Mouse (Mus musculus): Measurements from ENCODE around the gene Ints4.
"Not testable (repeated sequence)": the region's sequence is repeated elsewhere in the genome, so short reads cannot be mapped to it uniquely, and the experiment has no call there.

Gene Ints4

DNA sequence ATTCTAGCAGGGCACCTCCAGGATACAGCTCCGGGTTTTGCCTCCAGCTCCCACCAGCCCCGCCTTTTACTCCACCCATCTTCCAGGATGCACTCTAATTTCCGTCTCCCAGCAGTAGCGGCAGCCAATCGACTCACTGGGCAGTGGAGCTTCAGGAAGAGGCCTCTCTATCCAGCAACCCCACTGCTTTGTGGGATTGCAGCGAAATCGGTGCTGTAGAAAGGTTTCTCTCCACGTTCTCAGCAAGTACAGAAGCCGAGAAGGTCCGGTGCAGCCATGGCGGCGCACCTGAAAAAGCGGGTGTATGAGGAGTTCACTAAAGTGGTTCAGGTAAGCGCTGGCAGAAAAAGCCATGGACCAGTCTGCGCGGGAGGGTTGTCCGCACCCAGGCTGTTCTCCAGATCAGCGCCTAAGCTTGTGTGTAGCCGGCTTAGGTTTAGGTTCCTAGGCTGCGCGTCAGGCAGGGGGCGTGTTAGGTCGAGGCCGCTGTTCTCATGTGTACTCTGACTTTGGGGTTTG, at the start of gene Ints4:
Gene Ints4, plus strand, starts transcription at position 136 of the 519 bp plus-strand sequence.
- DNase-seq (ENCODE audit: low read depth in 1 of 2, low spot score in 2 of 2) = peak; percentile 72 to 78

- DNase-seq (ENCODE audit: low read depth in 1 of 2, low spot score in 2 of 2) = not testable (repeated sequence)
These were observed 47.2 kb upstream of the Ints4 start for GRCm38 (mm10) chr7:97433517-97433916.

DNA sequence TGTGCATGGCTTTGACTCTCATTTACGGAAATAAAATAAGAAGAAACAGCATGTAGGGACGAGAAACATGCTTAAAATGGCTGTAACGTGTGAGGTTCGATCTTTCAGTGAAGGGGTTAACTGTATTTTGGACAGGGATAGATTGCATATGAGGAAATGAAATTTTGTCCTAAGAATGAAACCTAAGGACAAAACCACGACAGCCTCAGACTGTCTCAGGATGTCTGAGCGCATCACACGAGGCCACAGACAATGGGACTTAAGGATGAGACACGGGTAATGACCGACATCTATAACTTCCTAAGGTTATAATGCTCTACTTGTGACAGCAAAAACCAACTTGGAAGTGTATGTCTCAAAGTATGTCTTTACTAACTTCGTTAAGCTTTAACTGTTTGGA, 46.2 kb upstream of the Ints4 start:
- DNase-seq (ENCODE audit: low read depth in 1 of 2, low spot score in 2 of 2) = no peak

- DNase-seq (ENCODE audit: low read depth in 1 of 2, low spot score in 2 of 2) = no peak
These were observed 41.8 kb upstream of the Ints4 start for GRCm38 (mm10) chr7:97438986-97439385.

- no peak for DNase-seq (ENCODE audit: low read depth in 1 of 2, low spot score in 2 of 2)
These were observed 34.4 kb upstream of the Ints4 start for GRCm38 (mm10) chr7:97446171-97446925.

DNA sequence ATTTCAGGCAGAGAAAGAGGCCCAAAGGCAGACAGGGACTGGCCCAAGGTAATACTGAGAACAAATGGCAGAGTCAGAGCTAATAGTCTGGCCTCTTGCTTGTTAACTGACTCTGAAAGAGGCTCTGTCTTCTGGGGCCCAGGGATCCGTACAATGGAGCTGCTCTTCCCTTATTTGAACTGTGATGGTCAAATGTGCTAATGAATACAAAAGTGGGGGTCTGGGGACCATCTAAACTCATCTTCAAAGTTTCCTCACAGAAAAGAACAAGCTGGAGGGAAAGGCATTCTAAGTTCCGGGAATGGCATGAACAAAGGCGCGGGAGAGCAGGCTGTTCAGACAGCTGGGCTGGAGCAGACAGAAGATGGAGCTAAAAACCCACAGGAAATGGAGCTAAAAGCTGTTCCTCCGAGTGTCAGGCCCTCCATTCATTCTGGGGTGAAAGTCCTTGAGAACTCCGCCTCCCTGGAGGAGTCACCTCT, 33.7 kb upstream of the Ints4 start:
- DNase-seq (ENCODE audit: low read depth in 1 of 2, low spot score in 2 of 2) = no peak

DNA sequence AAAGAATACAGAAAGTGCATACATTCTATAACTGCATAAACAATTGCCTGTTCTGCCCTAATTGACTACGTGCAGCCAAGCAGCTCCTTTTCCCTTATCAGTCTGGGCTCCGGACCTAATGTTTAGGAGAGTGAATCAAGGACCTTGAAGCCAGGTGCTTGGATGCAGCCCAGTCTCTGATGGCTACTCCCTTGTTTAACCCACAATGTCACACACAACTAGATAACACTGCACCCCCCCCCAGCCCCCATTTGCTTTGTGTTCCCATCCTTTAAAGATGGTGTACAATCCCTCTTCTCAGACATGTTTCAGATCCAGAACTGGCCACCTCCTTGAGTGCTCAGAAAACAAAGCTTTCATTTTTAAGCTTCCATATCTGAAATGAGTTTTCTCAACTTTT, 29.7 kb upstream of the Ints4 start, which contains the start of gene Kctd14:
Gene Kctd14, plus strand, starts transcription at position 301 of the 400 bp plus-strand sequence.
- not testable (repeated sequence) for DNase-seq (ENCODE audit: low read depth in 1 of 2, low spot score in 2 of 2)

GRCm38 (mm10) chr7:97452196-97452595, 28.6 kb upstream of the Ints4 start:
- no peak for DNase-seq (ENCODE audit: low read depth in 1 of 2, low spot score in 2 of 2)

DNA sequence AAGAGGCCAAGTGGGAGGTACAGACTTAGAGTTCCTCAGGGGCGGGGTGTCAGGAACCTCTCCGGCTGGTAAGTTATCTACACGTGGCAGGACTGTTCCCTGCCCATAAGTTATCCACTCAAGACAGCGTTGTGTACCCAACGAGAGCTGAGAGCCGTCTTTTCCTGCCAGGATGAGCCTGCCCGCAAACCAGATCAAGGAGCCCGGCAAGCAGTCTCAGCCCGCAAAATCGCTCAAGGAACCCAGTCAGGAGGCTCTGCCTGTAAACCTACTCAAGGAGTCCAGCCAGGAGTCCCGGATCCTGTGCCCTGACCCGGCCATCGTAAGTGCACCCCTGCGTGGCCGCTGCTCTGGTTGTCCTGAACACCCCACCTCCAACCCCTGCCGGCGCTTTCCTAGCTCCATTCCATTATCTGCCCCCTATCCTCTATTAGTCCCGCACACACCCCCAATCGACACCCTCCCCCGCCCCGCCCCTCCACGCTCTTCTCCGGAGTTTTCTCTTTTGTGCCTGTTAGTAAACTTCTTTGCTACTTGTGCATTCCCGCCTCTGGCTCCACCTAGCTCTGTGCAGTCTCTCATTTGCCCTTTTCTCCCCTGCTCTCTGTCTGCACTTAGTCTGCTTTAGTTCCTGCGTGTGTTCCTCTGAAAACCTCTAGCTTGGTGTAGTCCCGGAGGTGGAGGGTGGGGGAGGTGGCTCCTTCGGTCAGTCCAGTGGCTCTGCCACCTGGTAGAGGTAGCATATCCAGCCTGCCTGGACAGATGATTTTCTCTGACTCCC, 27.4 kb upstream of the Ints4 start:
- no peak for DNase-seq (ENCODE audit: low read depth in 1 of 2, low spot score in 2 of 2)

GRCm38 (mm10) chr7:97454795-97455194, 26.0 kb upstream of the Ints4 start:
- no peak for DNase-seq (ENCODE audit: low read depth in 1 of 2, low spot score in 2 of 2)

- no peak for DNase-seq (ENCODE audit: low read depth in 1 of 2, low spot score in 2 of 2)
These were observed 25.2 kb upstream of the Ints4 start for GRCm38 (mm10) chr7:97455577-97455976.

- DNase-seq (ENCODE audit: low read depth in 1 of 2, low spot score in 2 of 2) = no peak
These were observed 7.8 kb upstream of the Ints4 start for GRCm38 (mm10) chr7:97473001-97473400.

GRCm38 (mm10) chr7:97479349-97479748, 1.4 kb upstream of the Ints4 start:
- DNase-seq (ENCODE audit: low read depth in 1 of 2, low spot score in 2 of 2) = no peak

DNA sequence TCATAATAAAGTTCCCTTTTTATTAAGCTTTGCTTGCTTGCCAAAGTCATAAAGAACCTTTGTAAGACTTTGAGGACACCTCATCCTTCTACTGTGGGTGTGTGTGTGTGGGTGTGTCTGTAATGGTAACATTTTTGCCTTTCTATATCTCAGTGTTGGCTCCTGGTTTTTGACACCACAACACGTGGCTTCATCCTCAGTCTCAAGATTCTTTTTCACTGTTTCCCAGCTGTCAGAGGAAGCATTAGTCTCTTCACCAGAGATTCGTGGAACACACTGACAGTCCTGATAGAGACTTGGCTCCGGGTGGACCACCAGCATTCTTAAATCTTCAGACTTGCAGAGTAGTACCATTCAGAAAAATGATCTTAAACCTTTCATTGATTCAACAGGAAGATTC, 466 bp upstream of the Ints4 start:
- no peak for DNase-seq (ENCODE audit: low read depth in 1 of 2, low spot score in 2 of 2)

DNA sequence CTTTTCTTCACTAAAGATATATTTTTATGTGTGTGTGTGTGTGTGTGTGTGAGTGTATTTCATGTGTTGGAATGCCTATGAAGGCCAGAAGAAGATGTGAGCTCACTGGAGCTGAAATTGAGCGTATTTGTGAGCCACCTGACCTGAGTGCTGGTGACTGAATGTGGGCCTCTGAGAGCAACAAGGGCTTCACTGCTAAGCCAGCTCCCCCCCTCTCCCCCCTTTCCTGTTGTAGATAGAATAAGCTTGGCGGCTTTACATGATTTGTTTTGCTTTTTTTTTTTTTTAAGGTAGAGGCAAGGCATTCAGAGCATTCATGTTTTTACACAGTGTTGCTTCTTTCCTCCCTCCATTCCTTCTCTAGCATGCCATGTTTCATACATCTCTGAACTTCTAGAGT, 2.6 kb downstream of the Ints4 start:
- DNase-seq (ENCODE audit: low read depth in 1 of 2, low spot score in 2 of 2) = no peak

DNA sequence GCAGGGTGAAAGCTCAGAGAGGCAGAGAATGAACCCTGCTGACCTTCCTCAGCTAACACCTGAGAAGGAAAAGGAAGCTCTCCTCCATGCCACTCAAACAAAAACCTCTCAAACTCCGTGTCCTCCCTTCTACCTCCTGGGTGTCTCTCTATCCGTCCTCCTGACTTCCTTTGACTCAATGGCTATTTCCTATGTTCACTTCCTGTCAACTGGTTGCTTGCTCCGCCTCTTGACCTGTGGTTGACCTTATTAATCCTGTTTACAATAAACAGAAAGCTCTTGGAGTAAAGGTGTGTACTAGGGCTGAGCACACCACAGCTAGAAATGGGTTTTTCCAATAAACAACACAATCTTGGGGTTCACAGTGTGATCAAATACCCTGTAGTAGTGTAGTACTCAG, 10.4 kb downstream of the Ints4 start:
- DNase-seq (ENCODE audit: low read depth in 1 of 2, low spot score in 2 of 2) = no peak

DNA sequence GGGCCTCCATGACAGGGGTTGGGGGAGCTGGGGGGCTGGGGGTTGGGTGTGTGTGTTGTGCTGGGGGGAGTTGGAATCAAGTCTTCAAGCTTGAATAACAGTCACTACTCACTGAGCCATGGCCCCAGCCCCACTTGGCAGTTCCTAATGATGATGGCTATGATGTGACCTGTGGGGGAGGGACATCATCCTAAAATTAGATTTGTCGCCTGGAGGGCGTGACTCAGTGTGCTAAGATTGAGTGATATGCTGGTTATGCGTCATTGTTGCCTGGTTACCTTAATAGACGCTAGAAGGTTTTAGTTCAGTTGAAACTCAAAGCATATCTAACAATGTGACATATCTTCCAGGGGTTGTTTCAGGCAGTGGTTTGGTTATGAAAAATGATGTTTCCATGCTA, 11.7 kb downstream of the Ints4 start:
- DNase-seq (ENCODE audit: low read depth in 1 of 2, low spot score in 2 of 2) = no peak

GRCm38 (mm10) chr7:97495052-97495451, 14.3 kb downstream of the Ints4 start:
- no peak for DNase-seq (ENCODE audit: low read depth in 1 of 2, low spot score in 2 of 2)

- no peak for DNase-seq (ENCODE audit: low read depth in 1 of 2, low spot score in 2 of 2)
These were observed 19.9 kb downstream of the Ints4 start for GRCm38 (mm10) chr7:97500555-97501209.

DNA sequence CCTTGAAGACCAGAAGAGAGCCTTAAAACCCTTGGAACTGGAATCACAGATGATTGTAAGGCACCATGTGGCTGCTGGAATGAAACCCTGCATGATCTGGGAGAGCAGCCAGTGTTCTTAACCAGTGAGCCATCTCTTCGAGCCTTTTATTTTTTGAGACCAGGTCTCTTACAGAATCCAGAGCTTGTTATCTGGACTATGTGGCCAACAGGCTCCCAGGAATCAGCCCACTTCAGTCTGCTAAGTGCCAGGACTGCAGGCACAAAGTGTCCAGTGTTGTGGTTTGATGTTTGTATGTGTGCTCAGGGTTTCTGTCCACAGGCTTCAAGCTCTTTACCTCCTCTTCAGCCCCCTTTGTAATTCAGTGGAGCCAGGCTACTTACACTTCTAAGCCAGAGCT, 34.0 kb downstream of the Ints4 start:
- DNase-seq (ENCODE audit: low read depth in 1 of 2, low spot score in 2 of 2) = no peak

DNA sequence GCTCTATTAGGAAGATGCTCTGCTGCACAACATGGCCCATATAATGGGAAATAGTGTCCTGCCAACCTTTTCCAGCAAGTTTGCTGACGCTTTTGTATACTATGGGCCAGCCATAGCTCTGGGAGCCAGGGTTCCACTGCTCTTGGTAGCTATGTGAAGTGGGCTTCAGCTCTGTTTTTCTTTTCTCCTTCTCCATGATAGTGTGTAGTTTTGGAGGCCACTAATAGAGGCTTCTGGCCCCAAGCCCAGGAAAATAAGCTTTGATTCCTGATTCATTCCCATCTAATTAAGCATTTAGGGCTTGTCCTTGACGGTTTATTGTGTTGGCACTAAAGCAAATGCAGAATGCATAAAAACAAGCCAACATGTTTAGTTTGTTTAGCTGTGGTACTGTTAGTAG, 39.2 kb downstream of the Ints4 start:
- no peak for DNase-seq (ENCODE audit: low read depth in 1 of 2, low spot score in 2 of 2)

DNA sequence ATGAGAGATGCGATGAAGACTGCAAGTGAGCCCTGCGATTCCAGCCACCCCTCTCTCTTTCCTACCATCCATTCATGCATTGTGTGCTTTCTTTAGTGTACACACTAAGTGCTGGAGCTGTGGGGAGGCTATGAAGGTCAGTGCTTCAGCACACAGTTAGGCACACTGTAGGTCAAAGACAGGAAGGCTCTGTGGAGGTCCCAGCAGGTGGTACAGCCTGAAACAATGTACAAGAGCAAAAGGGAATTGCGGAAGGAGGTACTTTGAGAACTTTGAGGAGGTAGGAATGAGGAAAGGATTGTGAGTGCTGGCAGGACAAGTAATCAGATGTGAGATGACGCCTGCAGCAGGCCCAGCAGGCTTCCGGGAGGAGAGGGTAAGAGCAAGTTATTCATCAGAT, 54.8 kb downstream of the Ints4 start:
- no peak for DNase-seq (ENCODE audit: low read depth in 1 of 2, low spot score in 2 of 2)

Measured in monocyte, adult 2 months (primary cell).